Mouse (Mus musculus) natural killer cell, adult 2 months (primary cell): ENCODE results near the gene Rims1.
A peak's percentile ranks its signal among the peaks of the same experiment; 100 is the strongest.

Experiments used
- DNase-seq, 2 experiments: peaks; one replicate each; pipeline ENCODE4 v3.0.0; 2022; ENCODE audit warnings: low spot score in 2 of 2

The Rims1 gene

DNA sequence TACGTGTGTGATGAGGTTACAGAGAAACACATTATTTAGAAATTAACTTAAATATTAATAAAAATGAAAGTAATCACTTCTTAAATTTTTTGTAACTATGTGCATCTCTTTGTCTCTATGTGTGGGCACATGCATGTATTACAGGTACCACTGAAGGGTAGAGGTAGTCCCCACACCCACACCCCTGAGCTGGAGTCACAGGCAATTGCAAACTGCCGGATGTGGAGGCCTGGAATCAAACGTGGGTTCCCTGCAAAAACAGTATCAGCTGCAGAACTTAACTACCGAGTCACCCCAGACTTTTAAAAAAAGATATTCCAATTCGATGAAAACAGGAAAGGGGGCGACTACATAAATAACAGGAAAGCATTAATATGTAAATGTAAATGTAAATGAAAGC, 428.7 kb downstream of the Rims1 start:
- no peak for DNase-seq

GRCm38 (mm10) chr1:22356209-22356608, 449.6 kb downstream of the Rims1 start:
- no peak for DNase-seq

DNA sequence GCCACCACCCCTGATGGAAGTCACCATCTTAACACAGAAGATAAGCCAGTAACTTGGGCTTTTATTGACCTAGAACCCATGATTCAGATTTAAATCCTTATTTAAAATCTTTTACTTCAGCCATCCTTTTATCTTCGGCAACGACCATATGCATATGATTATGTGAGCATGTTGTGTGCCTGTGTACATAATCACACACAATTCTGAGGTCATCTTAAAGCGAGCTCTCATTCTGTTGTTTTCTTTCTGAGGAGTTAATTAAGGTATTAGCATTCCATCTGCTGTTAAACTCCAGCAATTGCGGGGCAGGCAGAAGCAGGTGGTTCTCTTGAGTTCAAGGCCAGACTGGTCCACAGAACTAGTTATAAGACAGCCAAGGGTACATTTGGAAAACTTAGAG, 452.1 kb downstream of the Rims1 start:
- no peak for DNase-seq

- DNase-seq = no peak
Measured at GRCm38 (mm10) chr1:22338914-22339313, 466.9 kb downstream of the Rims1 start.

GRCm38 (mm10) chr1:22320941-22321676, 484.7 kb downstream of the Rims1 start:
- DNase-seq = no peak

DNA sequence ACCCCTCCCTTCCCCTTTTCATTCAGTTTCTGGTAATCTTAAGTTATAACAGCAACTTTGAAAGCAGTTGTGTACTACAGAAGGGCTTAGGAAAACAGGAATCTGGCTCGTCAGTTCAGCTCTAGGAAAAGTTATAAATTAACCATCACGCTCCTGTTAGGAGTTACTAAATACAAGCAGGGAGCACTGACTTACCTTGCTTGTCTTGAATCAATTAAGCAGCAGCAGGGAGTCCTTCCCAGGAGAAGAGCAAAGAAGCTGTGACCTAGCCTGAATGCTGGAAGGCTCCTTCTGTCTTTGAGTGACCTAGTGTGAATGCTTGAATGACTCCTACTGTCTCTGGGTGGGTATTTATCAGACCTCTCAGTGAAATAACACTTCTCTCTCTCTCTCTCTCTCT, 490.3 kb downstream of the Rims1 start:
- DNase-seq = no peak

DNA sequence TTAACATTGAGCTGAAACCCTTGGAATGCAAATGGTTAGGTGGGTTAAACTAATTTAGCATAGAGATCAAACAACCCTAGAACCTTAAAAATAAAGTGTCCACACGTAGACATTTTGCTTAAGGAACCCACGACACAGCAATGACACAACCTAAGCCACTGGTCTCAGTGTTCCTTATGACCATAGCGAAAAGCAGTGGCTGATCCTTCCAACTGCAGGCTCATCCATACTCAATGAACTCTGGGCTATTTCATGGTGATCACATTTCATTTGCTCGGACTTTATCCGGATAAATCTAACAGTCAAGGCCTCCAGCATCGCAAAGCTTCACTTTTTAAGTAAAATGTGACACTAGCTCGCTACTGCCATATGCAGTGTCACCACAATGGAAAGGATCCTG, 494.3 kb downstream of the Rims1 start:
- no peak for DNase-seq

DNA sequence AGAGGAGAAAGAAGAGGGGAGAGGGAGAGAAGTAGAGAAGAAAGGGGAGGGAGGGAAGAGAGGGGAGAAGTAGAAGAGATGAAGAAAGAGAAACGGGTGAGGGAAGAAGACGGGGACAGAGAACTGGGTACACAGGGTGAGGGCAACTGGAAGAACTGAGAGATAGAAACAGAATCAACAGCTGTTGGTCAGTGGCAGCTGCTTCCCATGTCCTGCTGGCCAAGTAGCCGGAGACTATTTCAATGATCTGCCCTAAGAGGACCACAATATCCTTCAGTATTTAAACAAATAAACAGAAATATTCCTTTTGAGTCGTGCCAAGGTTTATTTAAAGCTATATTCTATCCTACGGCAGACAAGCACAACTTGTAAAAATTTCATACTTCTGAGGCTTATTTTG, 499.3 kb downstream of the Rims1 start:
- no peak for DNase-seq

GRCm38 (mm10) chr1:22305932-22306331, 499.9 kb downstream of the Rims1 start:
- DNase-seq = no peak

- no peak for DNase-seq
Measured at GRCm38 (mm10) chr1:22293953-22294352, 511.8 kb downstream of the Rims1 start.

GRCm38 (mm10) chr1:22293310-22293709, 512.5 kb downstream of the Rims1 start:
- DNase-seq = no peak

DNA sequence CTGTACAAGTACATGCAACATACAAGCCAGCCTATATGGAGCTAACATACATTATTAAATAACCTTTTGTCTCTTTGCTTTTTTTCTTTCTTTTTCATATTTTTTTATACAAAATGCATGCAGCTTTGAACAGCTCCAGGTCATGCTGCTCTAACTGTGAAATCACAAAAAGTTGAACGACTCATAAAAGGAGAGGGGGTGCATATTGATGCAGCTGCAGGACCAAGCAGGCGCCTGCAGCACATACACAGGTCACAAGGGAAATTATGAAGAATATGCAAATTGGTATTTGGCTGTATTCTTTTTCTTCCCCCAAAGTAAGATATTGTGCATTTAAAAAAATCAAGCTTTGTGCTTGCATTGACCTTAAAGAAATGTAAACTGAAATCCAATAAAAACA, 519.0 kb downstream of the Rims1 start:
- no peak for DNase-seq

- no peak for DNase-seq
Measured at GRCm38 (mm10) chr1:22279954-22280353, 525.8 kb downstream of the Rims1 start.

GRCm38 (mm10) chr1:22274081-22274480, 531.7 kb downstream of the Rims1 start:
- DNase-seq = no peak

DNA sequence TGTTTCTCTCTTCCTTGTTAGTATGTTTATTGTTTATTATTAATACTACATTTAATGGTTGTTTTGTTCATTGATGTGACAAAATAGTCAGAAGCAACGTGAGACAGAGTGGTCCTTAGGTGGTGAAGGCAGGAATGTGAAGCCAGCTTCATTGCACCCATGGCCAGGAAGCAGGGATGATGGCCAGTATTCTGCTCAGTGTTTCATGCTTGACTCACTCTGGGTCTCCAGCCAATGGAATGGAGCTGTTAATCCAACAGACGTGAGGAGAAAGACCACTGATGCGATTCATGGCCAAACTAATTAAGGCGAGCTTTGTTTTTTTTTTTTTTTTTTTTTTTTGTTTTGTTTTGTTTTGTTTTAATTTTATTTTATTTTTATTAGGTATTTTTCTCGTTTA, 535.7 kb downstream of the Rims1 start:
- no peak for DNase-seq

- peak; percentile 6 to 41 for DNase-seq
Measured at GRCm38 (mm10) chr1:22268581-22269359, 537.0 kb downstream of the Rims1 start.

- DNase-seq = no peak
Measured at GRCm38 (mm10) chr1:22266491-22266890, 539.3 kb downstream of the Rims1 start.

GRCm38 (mm10) chr1:22265528-22265927, 540.3 kb downstream of the Rims1 start:
- DNase-seq = no peak

- DNase-seq = no peak
Measured at GRCm38 (mm10) chr1:22262169-22262950, 543.4 kb downstream of the Rims1 start.

DNA sequence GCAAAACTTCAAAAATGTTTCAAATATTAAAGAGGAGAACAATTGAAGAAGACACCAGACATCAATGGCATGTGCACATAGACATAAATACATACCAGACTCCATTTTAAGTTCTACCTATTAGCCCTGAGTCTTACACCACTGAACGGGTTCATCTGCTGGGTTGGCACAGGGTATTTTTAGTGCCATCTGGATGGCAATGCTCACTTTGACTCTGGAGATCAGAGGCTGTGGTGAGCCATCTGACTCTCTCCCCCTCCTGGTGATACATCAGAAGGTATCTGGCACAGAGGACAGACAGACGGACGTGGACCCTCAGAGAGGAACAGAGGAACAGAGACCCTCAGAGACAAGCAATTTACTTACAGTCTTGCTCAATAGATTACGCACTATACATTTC, 544.1 kb downstream of the Rims1 start:
- DNase-seq = no peak

DNA sequence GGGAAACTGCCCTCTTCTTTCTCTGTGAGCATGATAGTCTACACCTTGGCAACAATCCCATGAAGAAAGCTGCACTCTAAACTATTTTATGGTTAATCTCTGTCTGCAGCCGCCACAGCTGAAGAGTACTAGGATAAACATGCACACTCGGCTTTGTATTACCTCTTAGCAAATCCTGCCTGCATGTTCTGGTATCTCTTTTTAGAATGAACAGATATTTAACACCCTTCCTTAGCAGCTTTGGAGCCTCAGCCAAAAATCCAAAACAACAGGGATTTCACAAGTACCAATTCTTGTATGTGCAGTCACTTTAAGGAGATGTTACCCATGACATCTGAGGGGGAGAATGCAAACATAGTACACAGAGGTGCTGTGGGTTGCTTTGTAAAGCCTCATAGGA, 545.5 kb downstream of the Rims1 start:
- DNase-seq = no peak

DNA sequence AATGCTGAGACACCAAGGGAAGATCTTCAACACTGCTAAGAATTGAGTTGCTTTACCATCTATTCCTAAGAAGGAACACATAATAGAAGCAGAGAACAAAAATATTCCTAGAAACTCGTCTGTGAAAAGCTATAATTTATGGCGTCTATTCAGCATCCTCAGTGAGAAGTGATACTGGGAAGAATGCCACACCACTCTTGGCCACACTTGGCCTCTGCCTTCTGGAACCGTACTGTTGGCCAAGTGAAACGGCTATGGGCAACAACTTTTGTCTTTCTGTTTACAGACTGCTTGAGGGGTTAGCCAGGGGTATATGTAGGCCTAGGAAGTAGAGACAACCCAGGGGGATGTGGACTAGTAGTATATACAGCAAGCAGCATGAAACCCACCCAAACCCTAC, 547.4 kb downstream of the Rims1 start:
- no peak for DNase-seq

- DNase-seq = no peak
Measured at GRCm38 (mm10) chr1:22254278-22254677, 551.5 kb downstream of the Rims1 start.
